30 mouse cellular contexts compared by ENCODE assay signal in genomic region chr19:56225039-56225438, GRCm38 (mm10).
DNase-seq lines count a peak whose midpoint lies in the region; ATAC-seq lines count a peak whose summit lies in the region.
"Had no signal": no experiment of that assay in that cellular context is flagged by ENCODE, and none has a peak within 500 bp of the region (broad histone marks: within the 10 kb centered on the region; RNA-seq: fewer than 3 reads in every experiment).

No protein-coding gene starts in this region.

- H3K9me3 ChIP-seq in kidney, embryonic 16.5 days (ENCODE audit: low read length), result no peaks in the 10 kb centered on the region
- H3K9me3 ChIP-seq: embryonic facial prominence, embryonic 12.5 days; forebrain, embryonic 10.5 days; forebrain, embryonic 15.5 days; liver, embryonic 12.5 days; midbrain, embryonic 12.5 days had no signal

- H3K4me3 ChIP-seq in kidney, embryonic 16.5 days (ENCODE audit: low read length), result no peak overlapping the region
- H3K4me3 ChIP-seq: embryonic facial prominence, embryonic 12.5 days; forebrain, embryonic 10.5 days; forebrain, embryonic 15.5 days; liver, embryonic 12.5 days; midbrain, embryonic 12.5 days had no signal

- no peaks in the 10 kb centered on the region for H3K27me3 ChIP-seq in kidney, embryonic 16.5 days (ENCODE audit: insufficient read depth, low read length)
- H3K27me3 ChIP-seq: forebrain, embryonic 15.5 days; liver, embryonic 12.5 days had no signal

- ATAC-seq in kidney, embryonic 16.5 days (ENCODE audit: low FRiP score, low TSS enrichment), result no peak
- ATAC-seq in hematopoietic stem cell, adult 5-6 weeks (replicated peaks in 1 of 2; ENCODE audit: insufficient read depth in 1 of 2, low FRiP score in 2 of 2, low TSS enrichment in 1 of 2, low read depth in 1 of 2, poor library complexity in 2 of 2, severe bottlenecking in 2 of 2), result peak; percentile 52 to 62; a peak in 3 of 4 replicates
- ATAC-seq: CD4-positive, CD25-positive, alpha-beta regulatory T cell, adult 4 months; forebrain, embryonic 15.5 days; liver, embryonic 12.5 days; liver, postnatal 0 days had no signal

- H3K4me1 ChIP-seq in kidney, embryonic 16.5 days (ENCODE audit: insufficient read depth, low read length), result peaks cover 8% of the 10 kb centered on the region; the same call in 1 of the 2 replicates
- H3K4me1 ChIP-seq: liver, embryonic 12.5 days had no signal

- no peaks in the 10 kb centered on the region for H3K36me3 ChIP-seq in kidney, embryonic 16.5 days (ENCODE audit: insufficient read depth, low read length)
- H3K36me3 ChIP-seq: embryonic facial prominence, embryonic 12.5 days; forebrain, embryonic 10.5 days; forebrain, embryonic 15.5 days; liver, embryonic 12.5 days; midbrain, embryonic 12.5 days had no signal

- H3K27ac ChIP-seq in kidney, embryonic 16.5 days (ENCODE audit: low read length), result no peak overlapping the region
- H3K27ac ChIP-seq: embryonic facial prominence, embryonic 12.5 days; forebrain, embryonic 10.5 days; forebrain, embryonic 15.5 days; hindbrain, embryonic 14.5 days; liver, embryonic 12.5 days; macrophage; midbrain, embryonic 12.5 days; stomach, postnatal 0 days had no signal

- WGBS in kidney, embryonic 16.5 days, result 5% methylated on average over 7 of the region's 7 CpGs

- no peak overlapping the region for H3K9ac ChIP-seq in kidney, embryonic 16.5 days (replicated peaks; ENCODE audit: low read length)
- H3K9ac ChIP-seq: embryonic facial prominence, embryonic 12.5 days; forebrain, embryonic 15.5 days; hindbrain, embryonic 14.5 days; liver, embryonic 12.5 days; liver, postnatal 0 days; midbrain, embryonic 12.5 days had no signal

- H3K4me2 ChIP-seq in kidney, embryonic 16.5 days (replicated peaks; ENCODE audit: low read depth, low read length), result 0 out of 2 replicates have a peak overlapping the region, but pooled peaks have one; percentile 23
- H3K4me2 ChIP-seq: embryonic facial prominence, embryonic 12.5 days; forebrain, embryonic 15.5 days; hindbrain, embryonic 14.5 days; liver, embryonic 12.5 days; midbrain, embryonic 12.5 days had no signal

- peak; percentile 40 for DNase-seq in heart, adult 11 months
- DNase-seq in heart, adult 18-20 months, result no peak
- DNase-seq in kidney, postnatal 25 days, result no peak
- peak; percentile 19 for DNase-seq in 416B (ENCODE audit: low read depth)
- no peak for DNase-seq in Muller cell, postnatal 12 days (ENCODE audit: inconsistent ontology term)
- DNase-seq in retina, postnatal 1 day, result no peak
- DNase-seq: adrenal gland, adult 2 months; adrenal gland, postnatal 36 days; cerebellum, adult 2 months; cerebellum, postnatal 14 days; gastrocnemius, postnatal 25 days; heart, postnatal 14 days; kidney, adult 18-20 months; kidney, postnatal 10 days; layer of hippocampus, adult 9-11 months; liver, postnatal 0 days; right cerebral cortex, postnatal 4 days; thymus, adult 18-20 months; thymus, postnatal 25 days had no signal

Comparison
In these comparisons a context has a peak if more than half of its experiments do, and no peak if none do; other contexts are left out.
1. DNase-seq: peak in heart, adult 11 months (single experiment) and 416B (single experiment); none in heart, adult 18-20 months (0 of 2), kidney, postnatal 25 days (0 of 2), Muller cell, postnatal 12 days (single experiment) and retina, postnatal 1 day (single experiment).